Mouse (Mus musculus) MEL (cell line): ENCODE measurements around the gene Mcm3ap. TPM values are rescaled to one million over a fixed set of nuclear protein-coding genes. Genes with fewer than 3 reads are reported as not detected.

Source experiments
- DNase-seq: peaks from one replicate; pipeline ENCODE4 v3.0.0; 2011; ENCODE audit warnings: low read depth, low spot score
- H3K27ac ChIP-seq: 2 replicates; pipeline ENCODE4 v1.5.1; 2012; ENCODE audit warnings: low read depth, mild to moderate bottlenecking, control low read depth, low read length, moderate library complexity; ENCODE audit not compliant: control insufficient read depth
- H3K27me3 ChIP-seq, 2 experiments: fragments of 150-350 bp in 1 of 2; sonication (generic) in 1 of 2; 2 replicates each; pipeline ENCODE4 v1.6.1; 2012; ENCODE audit warnings: low read length in 2 of 2, mild to moderate bottlenecking in 2 of 2, improper control_type of control experiment in 1 of 2, moderate library complexity in 1 of 2; ENCODE audit not compliant: insufficient read depth in 2 of 2, control insufficient read depth in 1 of 2
- H3K36me3 ChIP-seq, 2 experiments: 2 replicates each; pipeline ENCODE4 v1.6.1; 2012 to 2014; ENCODE audit warnings: low read length in 2 of 2, improper control_type of control experiment in 1 of 2, inconsistent platforms in 1 of 2, mild to moderate bottlenecking in 1 of 2; ENCODE audit not compliant: insufficient read depth in 2 of 2, control insufficient read depth in 1 of 2
- H3K4me1 ChIP-seq, 2 experiments: fragments of 150-350 bp in 1 of 2; sonication (generic) in 1 of 2; 2 replicates each; pipeline ENCODE4 v1.6.1; 2012; ENCODE audit warnings: low read length in 2 of 2, improper control_type of control experiment in 1 of 2, mild to moderate bottlenecking in 1 of 2; ENCODE audit not compliant: insufficient read depth in 2 of 2, control insufficient read depth in 1 of 2
- H3K4me3 ChIP-seq, 2 experiments: fragments of 150-350 bp in 1 of 2; sonication (generic) in 1 of 2; 2 replicates each; pipeline ENCODE4 v1.5.1; 2012; ENCODE audit warnings: low read depth in 2 of 2, low read length in 2 of 2, mild to moderate bottlenecking in 2 of 2, moderate library complexity in 2 of 2, control low read depth in 1 of 2, improper control_type of control experiment in 1 of 2; ENCODE audit not compliant: control insufficient read depth in 1 of 2, insufficient read depth in 1 of 2
- H3K79me2 ChIP-seq: 2 replicates; pipeline ENCODE4 v1.6.1; 2012; ENCODE audit warnings: mild to moderate bottlenecking, low read length, moderate library complexity; ENCODE audit not compliant: control insufficient read depth, poor library complexity, insufficient read depth
- H3K9ac ChIP-seq: 2 replicates; pipeline ENCODE4 v1.6.1; 2012; ENCODE audit warnings: low read depth, mild to moderate bottlenecking, control low read depth, low read length, moderate library complexity; ENCODE audit not compliant: control insufficient read depth, poor library complexity, severe bottlenecking
- H3K9me3 ChIP-seq: fragments of 150-350 bp; sonication (generic); replicated peaks from 2 replicates; pipeline ENCODE4 v1.6.1; 2012; ENCODE audit warnings: mild to moderate bottlenecking, low read length, improper control_type of control experiment, moderate library complexity; ENCODE audit not compliant: insufficient read depth
- BHLHE40 ChIP-seq: IDR thresholded peaks from 2 replicates; pipeline ENCODE4 v1.6.1; 2012; ENCODE audit warnings: low read depth, mild to moderate bottlenecking, inconsistent platforms, low read length, improper control_type of control experiment, borderline replicate concordance
- CTCF ChIP-seq, 3 experiments: IDR thresholded peaks in 2 of 3; conservative IDR thresholded peaks in 1 of 3; 2 replicates each; pipeline ENCODE4 v1.5.1; 2011 to 2012; ENCODE audit warnings: low read length in 3 of 3, low read depth in 2 of 3, mild to moderate bottlenecking in 2 of 3, improper control_type of control experiment in 1 of 3, inconsistent platforms in 1 of 3, mixed read lengths in 1 of 3, moderate library complexity in 1 of 3; ENCODE audit not compliant: control insufficient read depth in 1 of 3, insufficient read depth in 1 of 3, poor library complexity in 1 of 3, severe bottlenecking in 1 of 3
- E2F4 ChIP-seq: IDR thresholded peaks from 2 replicates; pipeline ENCODE4 v1.6.1; 2011; ENCODE audit warnings: low read depth, low read length, improper control_type of control experiment, borderline replicate concordance
- ELF1 ChIP-seq: IDR thresholded peaks from 2 replicates; pipeline ENCODE4 v1.6.1; 2014; ENCODE audit warnings: low read depth, mild to moderate bottlenecking, inconsistent platforms, low read length, improper control_type of control experiment, moderate library complexity
- EP300 ChIP-seq, 2 experiments: IDR thresholded peaks; 2 replicates each; pipeline ENCODE4 v1.6.1; 2011; ENCODE audit warnings: improper control_type of control experiment in 2 of 2, low read length in 2 of 2, low read depth in 1 of 2, mild to moderate bottlenecking in 1 of 2
- ETS1 ChIP-seq: IDR thresholded peaks from 2 replicates; pipeline ENCODE4 v1.6.1; 2012; ENCODE audit warnings: low read depth, mild to moderate bottlenecking, inconsistent platforms, low read length, improper control_type of control experiment, moderate library complexity
- GABPA ChIP-seq: IDR thresholded peaks from 2 replicates; pipeline ENCODE4 v1.6.1; 2012; ENCODE audit warnings: low read depth, mild to moderate bottlenecking, inconsistent platforms, low read length, improper control_type of control experiment, moderate library complexity
- GATA1 ChIP-seq: IDR thresholded peaks from 2 replicates; pipeline ENCODE4 v1.6.1; 2011; ENCODE audit warnings: low read depth, low read length, improper control_type of control experiment
- HCFC1 ChIP-seq: IDR thresholded peaks from 2 replicates; pipeline ENCODE4 v1.6.1; 2012; ENCODE audit warnings: low read depth, mild to moderate bottlenecking, inconsistent platforms, low read length, improper control_type of control experiment, moderate library complexity
- JUND ChIP-seq: IDR thresholded peaks from 2 replicates; pipeline ENCODE4 v1.6.1; 2011; ENCODE audit warnings: low read depth, mild to moderate bottlenecking, improper control_type of control experiment, low read length
- KAT2A ChIP-seq: conservative IDR thresholded peaks from 2 replicates; pipeline ENCODE4 v1.6.1; 2012; ENCODE audit warnings: low read depth, low read length, improper control_type of control experiment, inconsistent platforms
- MAFK ChIP-seq: IDR thresholded peaks from 2 replicates; pipeline ENCODE4 v1.6.1; 2011; ENCODE audit warnings: low read depth, mild to moderate bottlenecking, low read length, improper control_type of control experiment, borderline replicate concordance
- MEF2A ChIP-seq: IDR thresholded peaks from 2 replicates; pipeline ENCODE4 v1.6.1; 2014; ENCODE audit warnings: low read depth, mild to moderate bottlenecking, inconsistent platforms, low read length, improper control_type of control experiment; ENCODE audit not compliant: poor library complexity, insufficient replicate concordance, severe bottlenecking; ENCODE audit errors: extremely low read depth
- MXI1 ChIP-seq: IDR thresholded peaks from 2 replicates; pipeline ENCODE4 v1.6.1; 2011; ENCODE audit warnings: mild to moderate bottlenecking, low read depth, low read length, improper control_type of control experiment
- MYC ChIP-seq: IDR thresholded peaks from 2 replicates; pipeline ENCODE4 v1.6.1; 2011; ENCODE audit warnings: low read depth, mild to moderate bottlenecking, low read length, improper control_type of control experiment, moderate library complexity
- NELFE ChIP-seq: IDR thresholded peaks from 2 replicates; pipeline ENCODE4 v1.6.1; 2011; ENCODE audit warnings: low read depth, low read length, improper control_type of control experiment
- POLR2A ChIP-seq, 2 experiments: IDR thresholded peaks; 2 replicates each; pipeline ENCODE4 v1.6.1; 2011 to 2012; ENCODE audit warnings: low read length in 2 of 2, mild to moderate bottlenecking in 2 of 2, control low read depth in 1 of 2, improper control_type of control experiment in 1 of 2, low read depth in 1 of 2, moderate library complexity in 1 of 2; ENCODE audit not compliant: control insufficient read depth in 1 of 2, insufficient read depth in 1 of 2, poor library complexity in 1 of 2
- POLR2AphosphoS2 ChIP-seq: IDR thresholded peaks from 2 replicates; pipeline ENCODE4 v1.6.1; 2011; ENCODE audit warnings: low read length, improper control_type of control experiment
- RAD21 ChIP-seq: IDR thresholded peaks from 2 replicates; pipeline ENCODE4 v1.6.1; 2011; ENCODE audit warnings: mild to moderate bottlenecking, low read depth, low read length, improper control_type of control experiment
- SIN3A ChIP-seq: IDR thresholded peaks from 2 replicates; pipeline ENCODE4 v1.6.1; 2012; ENCODE audit warnings: low read length, improper control_type of control experiment, inconsistent platforms
- SMC3 ChIP-seq: IDR thresholded peaks from 2 replicates; pipeline ENCODE4 v1.6.1; 2011; ENCODE audit warnings: low read depth, low read length, improper control_type of control experiment
- TAL1 ChIP-seq: IDR thresholded peaks from 2 replicates; pipeline ENCODE4 v1.6.1; 2012; ENCODE audit warnings: mild to moderate bottlenecking, inconsistent platforms, low read length, moderate library complexity, mixed read lengths
- TBP ChIP-seq: IDR thresholded peaks from 2 replicates; pipeline ENCODE4 v1.8.0; 2011; ENCODE audit warnings: low read depth, low read length, improper control_type of control experiment
- TCF12 ChIP-seq: IDR thresholded peaks from 2 replicates; pipeline ENCODE4 v1.6.1; 2014; ENCODE audit warnings: low read depth, mild to moderate bottlenecking, inconsistent platforms, low read length, improper control_type of control experiment, moderate library complexity
- UBTF ChIP-seq: IDR thresholded peaks from 2 replicates; pipeline ENCODE4 v1.6.1; 2012; ENCODE audit warnings: low read depth, mild to moderate bottlenecking, inconsistent platforms, low read length, improper control_type of control experiment, moderate library complexity, borderline replicate concordance; ENCODE audit not compliant: insufficient read depth
- USF1 ChIP-seq: IDR thresholded peaks from 2 replicates; pipeline ENCODE4 v1.6.1; 2014; ENCODE audit warnings: low read depth, mild to moderate bottlenecking, inconsistent platforms, low read length, improper control_type of control experiment, moderate library complexity
- USF2 ChIP-seq, 2 experiments: IDR thresholded peaks; 2 replicates each; pipeline ENCODE4 v1.6.1; 2011 to 2012; ENCODE audit warnings: improper control_type of control experiment in 2 of 2, low read length in 2 of 2, borderline replicate concordance in 1 of 2, inconsistent platforms in 1 of 2, low read depth in 1 of 2, mild to moderate bottlenecking in 1 of 2; ENCODE audit not compliant: insufficient read depth in 1 of 2
- ZC3H11A ChIP-seq: IDR thresholded peaks from 2 replicates; pipeline ENCODE4 v1.6.1; 2012; ENCODE audit warnings: low read depth, mild to moderate bottlenecking, inconsistent platforms, low read length, improper control_type of control experiment
- ZMIZ1 ChIP-seq: IDR thresholded peaks from 2 replicates; pipeline ENCODE4 v1.6.1; 2012; ENCODE audit warnings: low read depth, mild to moderate bottlenecking, inconsistent platforms, low read length, improper control_type of control experiment, moderate library complexity
- ZNF384 ChIP-seq: IDR thresholded peaks from 2 replicates; pipeline ENCODE4 v1.6.1; 2012; ENCODE audit warnings: low read depth, mild to moderate bottlenecking, inconsistent platforms, low read length, improper control_type of control experiment
- polyA plus RNA-seq, 2 experiments: library from polyadenylated mRNA; stranded (reverse) in 1 of 2; unstranded in 1 of 2; fragments of >175 nt in 1 of 2; fragments of >200 nt in 1 of 2; gene quantifications; 2 replicates each; pipeline versions ENCODE4 v1.2.1 to v1.2.4; 2012; ENCODE audit warnings: low replicate concordance in 2 of 2, low read depth in 1 of 2; ENCODE audit not compliant: insufficient read length in 2 of 2, insufficient read depth in 1 of 2, missing spikeins in 1 of 2
- total RNA-seq: library from RNA; depleted of rRNA; stranded (reverse); fragments of 300-350 nt; gene quantifications from 2 replicates; pipeline ENCODE4 v1.2.3, GENCODE M21; 2012

Mcm3ap gene
- total and polyA plus RNA-seq, 3 experiments, result 39.6 to 57.0 TPM; not detected in 1

GRCm38 (mm10) chr10:76442178-76443088 lies 26.3 kb upstream of the Mcm3ap start, which contains the start of gene Pcnt (continued):
- no peak for TF ChIP-seq JUND
- peak; percentile 58; the same call in 1 of the 2 replicates for TF ChIP-seq ELF1
- no peak for TF ChIP-seq ZC3H11A
- TF ChIP-seq ZNF384, result no peak

- Histone ChIP-seq H3K27ac (peak overlapping the region; percentile 98), H3K9ac (peak overlapping the region; percentile 71), H3K36me3 (peaks cover 0 to 37% of the 10 kb centered on the region in 2 experiments; a peak in 2 of 4 replicates), H3K27me3 (no peaks in the 10 kb centered on the region), H3K79me2 (peaks cover 13% of the 10 kb centered on the region), H3K4me1 (peaks cover 11 to 39% of the 10 kb centered on the region in 2 experiments), H3K9me3 (no peaks in the 10 kb centered on the region), H3K4me3 (peak overlapping the region; percentile 20 to 34)
- peak; percentile 95 for DNase-seq
- TF ChIP-seq RAD21, result no peak
- TF ChIP-seq ELF1, result peak; percentile 80
- peak; percentile 92 for TF ChIP-seq ZMIZ1
- TF ChIP-seq POLR2AphosphoS2, result 0 out of 2 replicates have a peak, but pooled peaks have one; percentile 37
- TF ChIP-seq EP300 (IDR thresholded peaks at IDR 0.05; ENCODE audit: low read depth in 1 of 2, low read length in 2 of 2), result peak; percentile 96
- TF ChIP-seq KAT2A, result peak; percentile 40; the same call in 1 of the 2 replicates
- no peak for TF ChIP-seq USF2 (IDR thresholded peaks at IDR 0.05; ENCODE audit: borderline replicate concordance in 1 of 2, insufficient read depth in 1 of 2, low read depth in 1 of 2, low read length in 2 of 2)
- TF ChIP-seq SMC3, result no peak
- TF ChIP-seq HCFC1, result peak; percentile 66; the same call in 1 of the 2 replicates
- TF ChIP-seq E2F4, result no peak
- peak; percentile 53; the same call in 1 of the 2 replicates for TF ChIP-seq MAFK
- TF ChIP-seq TAL1, result peak; percentile 97
- peak; percentile 75 for TF ChIP-seq JUND
- 0 out of 2 replicates have a peak, but pooled peaks have one; percentile 24 for TF ChIP-seq GABPA
- peak; percentile 51; the same call in 1 of the 2 replicates for TF ChIP-seq MYC
- TF ChIP-seq TCF12, result peak; percentile 97
- TF ChIP-seq ZNF384, result no peak
- peak; percentile 73 for TF ChIP-seq MXI1
- TF ChIP-seq ZC3H11A, result no peak
- no peak for TF ChIP-seq USF1
- peak; percentile 89 for TF ChIP-seq SIN3A
- peak; percentile 55 for TF ChIP-seq TBP
- peak; percentile 97 for TF ChIP-seq GATA1
- TF ChIP-seq UBTF, result 0 out of 2 replicates have a peak, but pooled peaks have one; percentile 67
- TF ChIP-seq MEF2A, result peak; percentile 65; the same call in 1 of the 2 replicates
- TF ChIP-seq BHLHE40, result peak; percentile 71; the same call in 1 of the 2 replicates
- peak in 1 of 2 experiments; percentile 56; a peak in 2 of 4 replicates for TF ChIP-seq POLR2A (IDR thresholded peaks at IDR 0.05; ENCODE audit: control insufficient read depth in 1 of 2, insufficient read depth in 1 of 2, low read depth in 1 of 2, low read length in 2 of 2, poor library complexity in 1 of 2)
- TF ChIP-seq ETS1, result peak; percentile 90
- peak; percentile 64 for TF ChIP-seq NELFE
- no peak for TF ChIP-seq CTCF (IDR thresholded peaks at IDR 0.05 in 2 of 3, conservative IDR thresholded peaks at IDR 0.05 in 1 of 3; ENCODE audit: control insufficient read depth in 1 of 3, insufficient read depth in 1 of 3, low read depth in 2 of 3, low read length in 3 of 3, poor library complexity in 1 of 3, severe bottlenecking in 1 of 3)
Measured at GRCm38 (mm10) chr10:76445996-76446681, 22.6 kb upstream of the Mcm3ap start.
